Mouse (Mus musculus) heart, adult 2 months (tissue): Measurements from ENCODE around the gene Gm15107. TPM values are rescaled to one million over a fixed set of nuclear protein-coding genes. Genes with fewer than 3 reads are reported as not detected.
"Not testable (repeated sequence)": the region's sequence is repeated elsewhere in the genome, so short reads cannot be mapped to it uniquely, and the experiment has no call there.

Experiments used
- DNase-seq, 2 experiments: peaks; one replicate each; pipeline ENCODE4 v3.0.0; 2021
- H3K27ac ChIP-seq: fragments of 200-600 bp; 2 replicates; pipeline ENCODE4 v1.8.1; 2022
- H3K27me3 ChIP-seq: fragments of 200-500 bp; 2 replicates; pipeline ENCODE4 v1.6.1; 2012; ENCODE audit warnings: mild to moderate bottlenecking, low read length, inconsistent platforms, mixed read lengths; ENCODE audit not compliant: control insufficient read depth, insufficient read depth
- H3K36me3 ChIP-seq: fragments of 200-500 bp; 2 replicates; pipeline ENCODE4 v1.6.1; 2012; ENCODE audit warnings: low read length, inconsistent platforms; ENCODE audit not compliant: control insufficient read depth, insufficient read depth
- H3K4me1 ChIP-seq: fragments of 200-500 bp; 2 replicates; pipeline ENCODE4 v1.6.1; 2011; ENCODE audit warnings: low read length; ENCODE audit not compliant: control insufficient read depth, insufficient read depth
- H3K4me3 ChIP-seq: fragments of 200-600 bp; 2 replicates; pipeline ENCODE4 v1.8.1; 2022
- H3K79me2 ChIP-seq: fragments of 200-500 bp; replicated peaks from 2 replicates; pipeline ENCODE4 v1.6.1; 2012; ENCODE audit warnings: mild to moderate bottlenecking, inconsistent platforms, low read length, moderate library complexity, mixed read lengths; ENCODE audit not compliant: control insufficient read depth, insufficient read depth
- H3K9ac ChIP-seq: fragments of 200-500 bp; 2 replicates; pipeline ENCODE4 v1.6.1; 2012; ENCODE audit warnings: low read depth, mild to moderate bottlenecking, control low read depth, inconsistent platforms, low read length, mixed read lengths
- WGBS: fragments of 180-500 bp; shearing (Covaris S2); methylation state at CpG from one replicate; pipeline ENCODE4 v1.1.7; 2018; 5-methylcytosine and 5-hydroxymethylcytosine counted together
- intact Hi-C: fragments of 180-260 bp; cut with DNase I; formaldehyde crosslinking; loops from one replicate; pipeline ENCODE4 v1.15.1; 2025
- long read RNA-seq: library from polyadenylated mRNA; stranded (forward); transcript quantifications from one replicate; pipeline ENCODE4 v2.0.0, GENCODE M21; 2021
- polyA plus RNA-seq: library from polyadenylated mRNA; depleted of rRNA; stranded (reverse); fragments of >200 nt; gene quantifications from 2 replicates; pipeline ENCODE4 v1.2.3, GENCODE M21; 2012; rRNA removed
- total RNA-seq, 2 experiments: library from RNA; stranded (reverse); gene quantifications; 2 replicates each; pipeline ENCODE4 v1.2.3; 2021

Gm15107 gene
- total RNA-seq (not detected), polyA plus RNA-seq (not detected in 2 replicates)
- long read RNA-seq, result 0 reads

- H3K9ac ChIP-seq, H3K4me1 ChIP-seq, H3K79me2 ChIP-seq, H3K36me3 ChIP-seq, H3K27ac ChIP-seq, H3K27me3 ChIP-seq, DNase-seq, H3K4me3 ChIP-seq, intact Hi-C loops: not testable (repeated sequence)
- 78% methylated on average over 1 of the region's 6 CpGs for WGBS
Observed at GRCm38 (mm10) chrX:148180424-148180823, at the start of gene Gm15107. Gene Gm15107, plus strand, starts transcription at chrX:148180724.

Other genes starting within 250 kb of the Gm15107 start
- not detected for gene Gm15080, start 187.7 kb upstream of the Gm15107 start, total RNA-seq
- not detected in 2 replicates for gene Gm15080, start 187.7 kb upstream of the Gm15107 start, polyA plus RNA-seq